Mouse (Mus musculus) gastrocnemius, adult 18-20 months (tissue): ENCODE measurements around the gene Fbxw10. TPM values are rescaled to one million over a fixed set of nuclear protein-coding genes. Genes with fewer than 3 reads are reported as not detected.
A peak's percentile ranks its signal among the peaks of the same experiment; 100 is the strongest.

ENCODE experiments used
- DNase-seq: peaks from one replicate; pipeline ENCODE4 v3.0.0; 2021; ENCODE audit warnings: low spot score
- long read RNA-seq, 2 experiments: library from polyadenylated mRNA; stranded (forward); transcript quantifications; one replicate each; pipeline ENCODE4 v2.0.0; 2021
- total RNA-seq, 2 experiments: library from RNA; stranded (reverse); gene quantifications; 2 replicates each; pipeline ENCODE4 v1.2.3; 2021

The Fbxw10 gene
- under 1 TPM; 0.07 to 0.19 TPM for total RNA-seq
- long read RNA-seq, experiment 1, result 0 reads
- long read RNA-seq, experiment 2, result 0 reads

GRCm38 (mm10) chr11:62846961-62847654 lies at the start of gene Fbxw10:
Gene Fbxw10 (plus strand): TSS chr11:62847069.
- DNase-seq, result no peak

GRCm38 (mm10) chr11:62804119-62804518 lies 42.8 kb upstream of the Fbxw10 start:
- no peak for DNase-seq

GRCm38 (mm10) chr11:62807965-62808364 lies 38.9 kb upstream of the Fbxw10 start:
- DNase-seq, result no peak

GRCm38 (mm10) chr11:62809201-62809600 lies 37.7 kb upstream of the Fbxw10 start:
- DNase-seq, result no peak

- DNase-seq, result no peak
These were observed 34.6 kb upstream of the Fbxw10 start for GRCm38 (mm10) chr11:62812268-62812667.

GRCm38 (mm10) chr11:62813497-62813896 lies 33.4 kb upstream of the Fbxw10 start:
- no peak for DNase-seq

GRCm38 (mm10) chr11:62813970-62814624 lies 32.8 kb upstream of the Fbxw10 start:
- no peak for DNase-seq

GRCm38 (mm10) chr11:62814625-62815024 lies 32.2 kb upstream of the Fbxw10 start:
- DNase-seq, result no peak

- no peak for DNase-seq
These were observed 31.4 kb upstream of the Fbxw10 start for GRCm38 (mm10) chr11:62815438-62815837.

- DNase-seq, result no peak
These were observed 30.3 kb upstream of the Fbxw10 start for GRCm38 (mm10) chr11:62816591-62816990.

GRCm38 (mm10) chr11:62819059-62819686 lies 27.7 kb upstream of the Fbxw10 start:
- no peak for DNase-seq

GRCm38 (mm10) chr11:62820059-62820541 lies 26.8 kb upstream of the Fbxw10 start, which contains the start of gene Trim16:
Gene Trim16 (plus strand): TSS chr11:62820231.
- DNase-seq, result peak; percentile 94

GRCm38 (mm10) chr11:62820661-62821437 lies 26.0 kb upstream of the Fbxw10 start:
- DNase-seq, result peak; percentile 44

GRCm38 (mm10) chr11:62821893-62822292 lies 25.0 kb upstream of the Fbxw10 start:
- DNase-seq, result peak; percentile 38

- no peak for DNase-seq
These were observed 22.7 kb upstream of the Fbxw10 start for GRCm38 (mm10) chr11:62824211-62824610.

- DNase-seq, result no peak
These were observed 21.4 kb upstream of the Fbxw10 start for GRCm38 (mm10) chr11:62825222-62826105.

GRCm38 (mm10) chr11:62826106-62826733 lies 20.6 kb upstream of the Fbxw10 start:
- peak; percentile 53 for DNase-seq

- no peak for DNase-seq
These were observed 19.7 kb upstream of the Fbxw10 start for GRCm38 (mm10) chr11:62827135-62827534.

- DNase-seq, result peak; percentile 55
These were observed 19.0 kb upstream of the Fbxw10 start for GRCm38 (mm10) chr11:62827911-62828310.

GRCm38 (mm10) chr11:62830387-62830786 lies 16.5 kb upstream of the Fbxw10 start:
- no peak for DNase-seq
